Mouse (Mus musculus): ENCODE results near the gene Ap5s1. TPM values are rescaled to one million over a fixed set of nuclear protein-coding genes. Genes with fewer than 3 reads are reported as not detected.

The Ap5s1 gene
- polyA plus RNA-seq, 1 experiment from 2014 or later: 32.7 TPM

GRCm38 (mm10) chr2:131262213-131262672 lies 55.4 kb downstream of the Ap5s1 start, which contains the start of gene Pank2:
Pank2 (plus strand) TSS chr2:131262495.
- peak; percentile 98 for DNase-seq (ENCODE audit: low spot score)
- Histone ChIP-seq H3K36me3 (0 out of 2 replicates have a peak, but pooled peaks cover 4% of the 10 kb centered on the region), H3K4me3 (peak within 1 kb of the TSS; percentile 89), H3K9me3 (no peaks in the 10 kb centered on the region), H3K27me3 (ENCODE audit: insufficient read depth, poor library complexity, severe bottlenecking) (no peaks in the 10 kb centered on the region), H3K27ac (peak within 1 kb of the TSS; percentile 99), H3K4me1 (replicated peaks) (peaks cover 38% of the 10 kb centered on the region)
- under 1% methylated on average over 49 of the region's 49 CpGs for WGBS

Other genes with a start within 250 kb of the Ap5s1 start
- gene Gfra4, start 164.0 kb upstream of the Ap5s1 start, polyA plus RNA-seq (2016; fragmentation: Nextera tagmentation; extraction: Ambion mirVana): 4.9 and 6.1 TPM in 2 replicates
- gene Adam33, start 143.3 kb upstream of the Ap5s1 start, polyA plus RNA-seq (2016; fragmentation: Nextera tagmentation; extraction: Ambion mirVana): 0.29 and 0.55 TPM in 2 replicates
- gene Siglec1, start 120.3 kb upstream of the Ap5s1 start, polyA plus RNA-seq (2016; fragmentation: Nextera tagmentation; extraction: Ambion mirVana): 0.10 and 0.16 TPM in 2 replicates
- 6.4 and 7.6 TPM in 2 replicates for gene Hspa12b, start 79.8 kb upstream of the Ap5s1 start, polyA plus RNA-seq (2016; fragmentation: Nextera tagmentation; extraction: Ambion mirVana)
- gene Gm11037, start 73.6 kb upstream of the Ap5s1 start, polyA plus RNA-seq (2016; fragmentation: Nextera tagmentation; extraction: Ambion mirVana): not detected in 2 replicates
- gene 1700037H04Rik, start 47.0 kb upstream of the Ap5s1 start, polyA plus RNA-seq (2016; fragmentation: Nextera tagmentation; extraction: Ambion mirVana): 138 and 142 TPM in 2 replicates
- 9.7 and 12.8 TPM in 2 replicates for gene Cenpb, start 27.0 kb upstream of the Ap5s1 start, polyA plus RNA-seq (2016; fragmentation: Nextera tagmentation; extraction: Ambion mirVana)
- gene Cdc25b, start 20.1 kb upstream of the Ap5s1 start, polyA plus RNA-seq (2016; fragmentation: Nextera tagmentation; extraction: Ambion mirVana): 99.7 and 116 TPM in 2 replicates
- 5.2 and 5.4 TPM in 2 replicates for gene Spef1, start 19.8 kb upstream of the Ap5s1 start, polyA plus RNA-seq (2016; fragmentation: Nextera tagmentation; extraction: Ambion mirVana)
- 16.4 and 19.0 TPM in 2 replicates for gene Mavs, start 27.0 kb downstream of the Ap5s1 start, polyA plus RNA-seq (2016; fragmentation: Nextera tagmentation; extraction: Ambion mirVana)
- gene Pank2, start 55.4 kb downstream of the Ap5s1 start, polyA plus RNA-seq (2016; fragmentation: Nextera tagmentation; extraction: Ambion mirVana): 44.9 and 46.8 TPM in 2 replicates
- 7.9 and 10.6 TPM in 2 replicates for gene Rnf24, start 145.8 kb downstream of the Ap5s1 start, polyA plus RNA-seq (2016; fragmentation: Nextera tagmentation; extraction: Ambion mirVana)

All from hindbrain, embryonic 10.5 days (tissue).